Mouse (Mus musculus) midbrain, embryonic 12.5 days (tissue): Measurements from ENCODE around the gene Slc16a10. TPM values are rescaled to one million over a fixed set of nuclear protein-coding genes. Genes with fewer than 3 reads are reported as not detected.

Experiments
- ATAC-seq: fragments of 200-750 bp; cut with Nextera tagmentation; 2 replicates; pipeline ENCODE4 v1.8.0; 2017; ENCODE audit warnings: low read depth, moderate TSS enrichment, moderate library complexity; ENCODE audit not compliant: low FRiP score
- H3K27ac ChIP-seq: fragments of 300-500 bp; sonication (generic); replicated peaks from 2 replicates; pipeline ENCODE4 v1.5.1; 2016; ENCODE audit warnings: mild to moderate bottlenecking
- H3K27me3 ChIP-seq: fragments of 300-500 bp; sonication (generic); 2 replicates; pipeline ENCODE4 v1.6.1; 2016; ENCODE audit warnings: mild to moderate bottlenecking
- H3K36me3 ChIP-seq: fragments of 300-500 bp; sonication (generic); 2 replicates; pipeline ENCODE4 v1.6.1; 2016
- H3K4me1 ChIP-seq: fragments of 300-500 bp; sonication (generic); 2 replicates; pipeline ENCODE4 v1.6.1; 2016
- H3K4me2 ChIP-seq: fragments of 300-500 bp; sonication (generic); replicated peaks from 2 replicates; pipeline ENCODE4 v1.6.1; 2016; ENCODE audit warnings: mild to moderate bottlenecking, moderate library complexity
- H3K4me3 ChIP-seq: fragments of 300-500 bp; sonication (generic); 2 replicates; pipeline ENCODE4 v1.5.1; 2016; ENCODE audit warnings: mild to moderate bottlenecking
- H3K9ac ChIP-seq: fragments of 300-500 bp; sonication (generic); replicated peaks from 2 replicates; pipeline ENCODE4 v1.6.1; 2016; ENCODE audit warnings: mild to moderate bottlenecking, moderate library complexity
- H3K9me3 ChIP-seq: fragments of 300-500 bp; sonication (generic); 2 replicates; pipeline ENCODE4 v1.6.1; 2016; ENCODE audit warnings: mild to moderate bottlenecking
- WGBS: fragments of 180-500 bp; shearing (Covaris S2); methylation state at CpG from one replicate; pipeline ENCODE4 v1.1.7; 2016; 5-methylcytosine and 5-hydroxymethylcytosine counted together
- polyA plus RNA-seq: library from polyadenylated mRNA; unstranded; fragments of >200 nt; fragmentation: Nextera tagmentation; extraction: Ambion mirVana; gene quantifications from 2 replicates; pipeline ENCODE4 v1.2.1, GENCODE M21; 2016

Slc16a10 gene
- polyA plus RNA-seq, 1 experiment from 2014 or later = 4.3 TPM

DNA sequence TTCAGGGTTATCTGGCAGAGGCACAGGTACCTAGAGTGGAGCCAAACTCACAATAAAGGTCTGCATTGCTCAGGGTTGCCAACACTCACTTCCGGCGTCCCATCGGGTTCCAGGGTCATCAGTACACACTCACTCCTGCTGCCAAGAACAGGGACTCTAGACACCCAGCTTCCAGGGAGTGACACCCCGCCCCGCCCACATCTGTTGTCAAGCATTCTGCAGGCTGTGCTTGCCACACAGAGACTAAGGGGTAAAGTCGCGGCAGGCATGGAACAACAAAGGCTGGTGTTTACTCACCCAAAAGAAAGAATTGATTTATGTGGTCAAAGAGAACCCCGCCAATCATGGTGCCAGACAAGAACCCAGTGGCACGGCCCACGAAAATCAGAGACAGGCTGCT lies 135.1 kb downstream of the Slc16a10 start:
- no peak; the same call in 1 of the 2 replicates for ATAC-seq
- no peak overlapping the region for H3K4me3 ChIP-seq
- H3K4me1 ChIP-seq = peaks cover 5% of the 10 kb centered on the region
- no peak overlapping the region for H3K9ac ChIP-seq
- no peaks in the 10 kb centered on the region for H3K27me3 ChIP-seq
- WGBS = 58% methylated on average over 10 of the region's 10 CpGs
- H3K9me3 ChIP-seq = no peaks in the 10 kb centered on the region
- no peak overlapping the region for H3K27ac ChIP-seq
- no peak overlapping the region for H3K4me2 ChIP-seq
- H3K36me3 ChIP-seq = no peaks in the 10 kb centered on the region

- Histone ChIP-seq H3K9ac (no peak overlapping the region), H3K36me3 (no peaks in the 10 kb centered on the region), H3K27me3 (no peaks in the 10 kb centered on the region), H3K27ac (no peak overlapping the region), H3K4me3 (no peak overlapping the region), H3K4me2 (no peak overlapping the region), H3K4me1 (no peaks in the 10 kb centered on the region), H3K9me3 (no peaks in the 10 kb centered on the region)
- no peak for ATAC-seq
- WGBS = 92% methylated on average over 2 of the region's 2 CpGs
Observed at GRCm38 (mm10) chr10:40000746-40001145, 141.3 kb downstream of the Slc16a10 start.

DNA sequence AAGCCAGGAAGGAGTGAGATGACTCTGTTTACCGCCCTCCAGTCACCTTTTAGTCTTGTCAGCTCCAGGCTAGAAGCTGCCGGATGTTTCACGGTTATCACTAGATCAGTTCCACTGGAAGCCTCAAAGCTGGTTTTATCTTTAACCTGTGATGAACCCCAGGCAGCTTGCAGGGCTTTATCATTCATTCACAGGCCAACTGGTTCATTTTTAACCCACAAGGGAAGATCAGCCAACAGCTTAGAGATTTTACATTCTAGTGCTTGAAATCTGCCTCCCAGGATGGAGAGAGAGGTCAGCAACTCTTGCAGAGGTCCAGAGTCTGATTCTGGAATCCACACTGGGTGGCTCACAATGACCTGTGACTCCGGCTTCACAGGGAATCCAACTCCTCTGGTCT lies 150.9 kb downstream of the Slc16a10 start:
- H3K4me2 ChIP-seq = no peak overlapping the region
- 69% methylated on average over 4 of the region's 4 CpGs for WGBS
- H3K9me3 ChIP-seq = 0 out of 2 replicates have a peak, but pooled peaks cover 5% of the 10 kb centered on the region
- no peaks in the 10 kb centered on the region for H3K27me3 ChIP-seq
- ATAC-seq = no peak
- no peak overlapping the region for H3K9ac ChIP-seq
- no peak overlapping the region for H3K4me3 ChIP-seq
- no peaks in the 10 kb centered on the region for H3K36me3 ChIP-seq
- H3K4me1 ChIP-seq = no peaks in the 10 kb centered on the region
- H3K27ac ChIP-seq = no peak overlapping the region

- no peaks in the 10 kb centered on the region for H3K27me3 ChIP-seq
- no peak for ATAC-seq
- no peak within 1 kb of the TSS for H3K4me3 ChIP-seq
- H3K4me2 ChIP-seq = no peak within 1 kb of the TSS
- H3K36me3 ChIP-seq = no peaks in the 10 kb centered on the region
- H3K9me3 ChIP-seq = no peaks in the 10 kb centered on the region
- H3K9ac ChIP-seq = no peak within 1 kb of the TSS
- H3K27ac ChIP-seq = no peak within 1 kb of the TSS
- WGBS = 93% methylated on average over 12 of the region's 12 CpGs
- H3K4me1 ChIP-seq = no peaks in the 10 kb centered on the region
Observed at GRCm38 (mm10) chr10:39986466-39986865, 155.6 kb downstream of the Slc16a10 start, which contains the start of gene Mfsd4b5. Gene Mfsd4b5, minus strand, starts transcription at chr10:39986646.

Other genes with a start within 250 kb of the Slc16a10 start
- gene Mfsd4b4, start 243.0 kb downstream of the Slc16a10 start, polyA plus RNA-seq = 4.5 and 4.9 TPM in 2 replicates
- gene Mfsd4b2, start 215.3 kb downstream of the Slc16a10 start, polyA plus RNA-seq = not detected in 2 replicates
- gene Mfsd4b3, start 182.1 kb downstream of the Slc16a10 start, polyA plus RNA-seq = 0.11 TPM in 1 of 2 replicates, not detected in the other
- gene Mfsd4b5, start 155.6 kb downstream of the Slc16a10 start, polyA plus RNA-seq = 0.09 TPM in 1 of 2 replicates, not detected in the other
- not detected in 2 replicates for gene Mfsd4b1, start 117.0 kb downstream of the Slc16a10 start, polyA plus RNA-seq
- gene Rpf2, start 104.8 kb upstream of the Slc16a10 start, polyA plus RNA-seq = 69.5 and 71.3 TPM in 2 replicates
- 123 and 127 TPM in 2 replicates for gene Gtf3c6, start 115.8 kb upstream of the Slc16a10 start, polyA plus RNA-seq
- gene Amd1, start 159.9 kb upstream of the Slc16a10 start, polyA plus RNA-seq = 59.8 TPM in 2 replicates
- 12.0 and 12.6 TPM in 2 replicates for gene Cdk19, start 197.3 kb upstream of the Slc16a10 start, polyA plus RNA-seq